In the genomic region with DNA sequence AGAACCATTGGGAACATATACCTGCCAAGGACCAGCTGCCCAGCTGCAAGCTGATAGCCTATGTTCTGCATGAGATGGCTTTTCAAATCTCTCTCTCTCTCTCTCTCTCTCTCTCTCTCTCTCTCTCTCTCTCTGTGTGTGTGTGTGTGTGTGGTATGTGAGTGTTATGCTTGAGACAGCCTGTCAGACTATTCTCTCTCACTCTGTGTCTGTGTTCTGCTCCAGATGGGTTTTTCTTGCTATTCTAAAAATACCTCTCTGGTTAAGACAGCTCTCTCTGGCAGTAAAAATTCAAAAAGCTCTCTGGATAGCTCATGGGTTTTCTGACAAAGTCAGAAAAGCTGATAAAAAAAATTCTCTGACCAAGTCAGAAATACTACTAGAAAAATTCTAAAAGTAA, we compare ENCODE assay signal across 27 mouse cellular contexts.
DNase-seq lines count a peak whose midpoint lies in the region; ATAC-seq lines count a peak whose summit lies in the region.
"Had no signal": no experiment of that assay in that cellular context is flagged by ENCODE, and none has a peak within 500 bp of the region (broad histone marks: within the 10 kb centered on the region; RNA-seq: fewer than 3 reads in every experiment).

No protein-coding gene starts in this region.

- no peaks in the 10 kb centered on the region for H3K27me3 ChIP-seq in forebrain, embryonic 16.5 days (replicated peaks; ENCODE audit: control insufficient read depth, insufficient read depth, low read length)
- H3K27me3 ChIP-seq in forebrain, embryonic 12.5 days, result no peaks in the 10 kb centered on the region
- H3K27me3 ChIP-seq: embryonic facial prominence, embryonic 12.5 days; forebrain, embryonic 13.5 days; liver, embryonic 13.5 days; midbrain, embryonic 15.5 days; neural tube, embryonic 13.5 days had no signal

- peak; percentile 61; the same call in 1 of the 2 replicates for ATAC-seq in forebrain, embryonic 16.5 days
- no peak for ATAC-seq in forebrain, embryonic 12.5 days (ENCODE audit: low FRiP score)
- ATAC-seq: activated CD4-positive, CD25-positive, alpha-beta regulatory T cell, adult 4 months; forebrain, embryonic 13.5 days; inflammation-experienced regulatory T-cells, adult 6 months; midbrain, embryonic 15.5 days had no signal

- H3K4me2 ChIP-seq in forebrain, embryonic 16.5 days (ENCODE audit: low read length), result no peak overlapping the region
- no peak overlapping the region for H3K4me2 ChIP-seq in forebrain, embryonic 12.5 days
- H3K4me2 ChIP-seq: embryonic facial prominence, embryonic 12.5 days; forebrain, embryonic 13.5 days; hindbrain, embryonic 14.5 days; liver, embryonic 13.5 days; midbrain, embryonic 15.5 days; neural tube, embryonic 13.5 days had no signal

- H3K4me3 ChIP-seq in forebrain, embryonic 16.5 days (replicated peaks; ENCODE audit: low read length), result no peak overlapping the region
- no peak overlapping the region for H3K4me3 ChIP-seq in forebrain, embryonic 12.5 days (replicated peaks)
- H3K4me3 ChIP-seq: embryonic facial prominence, embryonic 12.5 days; forebrain, embryonic 13.5 days; liver, embryonic 13.5 days; midbrain, embryonic 15.5 days; myocyte; neural tube, embryonic 13.5 days had no signal

- H3K36me3 ChIP-seq in forebrain, embryonic 16.5 days (ENCODE audit: control insufficient read depth, insufficient read depth), result no peaks in the 10 kb centered on the region
- H3K36me3 ChIP-seq in forebrain, embryonic 12.5 days (replicated peaks), result no peaks in the 10 kb centered on the region
- H3K36me3 ChIP-seq: embryonic facial prominence, embryonic 12.5 days; liver, embryonic 13.5 days; midbrain, embryonic 15.5 days; neural tube, embryonic 13.5 days had no signal

- H3K27ac ChIP-seq in forebrain, embryonic 16.5 days (ENCODE audit: low read length), result no peak overlapping the region
- no peak overlapping the region for H3K27ac ChIP-seq in forebrain, embryonic 12.5 days
- H3K27ac ChIP-seq: embryonic facial prominence, embryonic 12.5 days; forebrain, embryonic 13.5 days; hindbrain, embryonic 14.5 days; liver, embryonic 13.5 days; midbrain, embryonic 15.5 days; neural tube, embryonic 13.5 days had no signal

- no peaks in the 10 kb centered on the region for H3K9me3 ChIP-seq in forebrain, embryonic 16.5 days (ENCODE audit: control insufficient read depth, low read length)
- no peaks in the 10 kb centered on the region for H3K9me3 ChIP-seq in forebrain, embryonic 12.5 days
- H3K9me3 ChIP-seq: embryonic facial prominence, embryonic 12.5 days; liver, embryonic 13.5 days; midbrain, embryonic 15.5 days had no signal

- peak; percentile 9 for DNase-seq in layer of hippocampus, adult 9-10 months (ENCODE audit: low spot score)
- no peak for DNase-seq in layer of hippocampus, postnatal 36 days
- DNase-seq in right cerebral cortex, adult 2 months (ENCODE audit: low spot score in 2 of 2), result peak; percentile 11 to 28
- DNase-seq in right cerebral cortex, postnatal 14 days, result no peak
- peak; percentile 79 for DNase-seq in telencephalon, adult 2 months (ENCODE audit: low read depth, low spot score)
- DNase-seq in adrenal gland, postnatal 36 days, result no peak
- DNase-seq: adrenal gland, adult 8-10 months; cerebellum, adult 11 months; cerebellum, postnatal 25 days; heart, postnatal 4 days; kidney, adult 18-20 months; kidney, postnatal 4 days; liver, embryonic 13.5 days; lung, adult 2 months; lung, postnatal 36 days; retina, postnatal 1 day; thymus, postnatal 14 days had no signal

- H3K9ac ChIP-seq in forebrain, embryonic 16.5 days (replicated peaks; ENCODE audit: low read depth, low read length), result no peak overlapping the region
- no peak overlapping the region for H3K9ac ChIP-seq in forebrain, embryonic 12.5 days
- H3K9ac ChIP-seq: embryonic facial prominence, embryonic 12.5 days; forebrain, embryonic 13.5 days; hindbrain, embryonic 14.5 days; liver, embryonic 13.5 days; midbrain, embryonic 15.5 days; neural tube, embryonic 13.5 days had no signal

- no peaks in the 10 kb centered on the region for H3K4me1 ChIP-seq in forebrain, embryonic 16.5 days (replicated peaks; ENCODE audit: control insufficient read depth, insufficient read depth, low read length)
- no peaks in the 10 kb centered on the region for H3K4me1 ChIP-seq in forebrain, embryonic 12.5 days
- H3K4me1 ChIP-seq: embryonic facial prominence, embryonic 12.5 days; forebrain, embryonic 13.5 days; liver, embryonic 13.5 days; midbrain, embryonic 15.5 days; neural tube, embryonic 13.5 days had no signal

Comparison
In these comparisons a context has a peak if more than half of its experiments do, and no peak if none do; other contexts are left out.
1. DNase-seq: peak in layer of hippocampus, adult 9-10 months (single experiment), right cerebral cortex, adult 2 months (2 of 2) and telencephalon, adult 2 months (single experiment); none in layer of hippocampus, postnatal 36 days (0 of 2), right cerebral cortex, postnatal 14 days (single experiment) and adrenal gland, postnatal 36 days (0 of 2).